Mouse (Mus musculus) ES-Bruce4 (cell line): ENCODE results near the gene Golga4.

ENCODE experiments used
- CTCF ChIP-seq: IDR thresholded peaks from one replicate; pipeline ENCODE4 v1.8.1; 2011; ENCODE audit warnings: low read depth, low read length
- POLR2A ChIP-seq: IDR thresholded peaks from one replicate; pipeline ENCODE4 v1.8.1; 2011; ENCODE audit warnings: low read length; ENCODE audit not compliant: insufficient read depth

- TF ChIP-seq CTCF, result no peak
- TF ChIP-seq POLR2A, result no peak
Observed at GRCm38 (mm10) chr9:118520858-118521257, 14.8 kb downstream of the Golga4 start.
